Mouse (Mus musculus) layer of hippocampus, adult 9-11 months (tissue): ENCODE data around the gene Larp4.

Experiments
- DNase-seq: peaks from one replicate; pipeline ENCODE4 v3.0.0; 2022

The Larp4 gene

DNA sequence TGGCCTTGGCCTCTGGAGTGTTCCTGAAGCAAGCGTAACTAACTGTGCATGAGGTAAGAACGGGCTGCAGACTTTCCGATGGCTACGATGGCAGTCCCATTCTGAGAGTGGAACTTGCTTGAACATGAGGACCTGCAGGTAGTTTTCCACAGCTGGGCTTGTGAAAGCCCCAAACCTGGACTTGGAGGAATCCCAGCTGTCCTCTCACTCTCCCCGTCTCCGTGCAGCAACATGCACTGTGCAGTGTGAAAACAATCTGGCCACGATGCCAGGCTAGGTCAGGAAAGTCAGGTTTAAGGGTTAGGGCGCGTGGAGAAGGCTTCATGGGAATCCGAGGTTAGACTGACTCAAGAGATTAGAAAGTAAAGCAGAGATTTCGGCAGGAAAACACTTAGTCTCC, 89.0 kb downstream of the Larp4 start:
- no peak for DNase-seq

DNA sequence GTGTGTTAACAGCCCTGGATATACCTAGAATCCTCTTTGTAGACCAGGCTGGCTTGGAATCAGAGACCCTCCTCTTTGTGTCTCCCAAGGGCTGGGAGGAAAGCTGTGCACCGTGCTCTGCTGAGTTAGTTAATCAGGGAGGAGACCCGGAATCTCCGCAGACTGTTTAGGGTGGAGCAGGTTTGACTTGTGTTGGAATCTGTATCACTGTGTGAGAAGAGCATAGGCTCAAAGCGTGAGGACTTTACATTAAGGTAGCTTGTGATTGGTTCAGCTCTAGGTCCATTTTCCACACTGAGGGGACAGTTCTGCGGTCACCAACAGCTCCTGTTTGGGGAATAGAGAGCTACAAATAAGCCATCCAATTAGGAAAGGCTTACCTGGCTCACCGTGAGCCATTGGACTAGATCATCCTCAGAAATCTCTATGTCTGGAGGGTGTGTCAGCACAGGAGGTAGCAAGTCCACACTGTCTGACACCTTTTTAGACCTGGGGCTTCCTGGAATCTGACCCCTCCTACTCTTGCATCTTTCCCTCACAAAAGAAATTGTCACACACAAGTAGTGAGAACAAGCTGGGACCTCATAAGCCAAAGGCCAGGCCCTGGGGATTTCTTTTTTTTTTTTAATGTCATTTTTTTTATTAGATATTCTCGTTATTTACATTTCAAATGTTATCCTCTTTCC, 89.9 kb downstream of the Larp4 start:
- DNase-seq = no peak

DNA sequence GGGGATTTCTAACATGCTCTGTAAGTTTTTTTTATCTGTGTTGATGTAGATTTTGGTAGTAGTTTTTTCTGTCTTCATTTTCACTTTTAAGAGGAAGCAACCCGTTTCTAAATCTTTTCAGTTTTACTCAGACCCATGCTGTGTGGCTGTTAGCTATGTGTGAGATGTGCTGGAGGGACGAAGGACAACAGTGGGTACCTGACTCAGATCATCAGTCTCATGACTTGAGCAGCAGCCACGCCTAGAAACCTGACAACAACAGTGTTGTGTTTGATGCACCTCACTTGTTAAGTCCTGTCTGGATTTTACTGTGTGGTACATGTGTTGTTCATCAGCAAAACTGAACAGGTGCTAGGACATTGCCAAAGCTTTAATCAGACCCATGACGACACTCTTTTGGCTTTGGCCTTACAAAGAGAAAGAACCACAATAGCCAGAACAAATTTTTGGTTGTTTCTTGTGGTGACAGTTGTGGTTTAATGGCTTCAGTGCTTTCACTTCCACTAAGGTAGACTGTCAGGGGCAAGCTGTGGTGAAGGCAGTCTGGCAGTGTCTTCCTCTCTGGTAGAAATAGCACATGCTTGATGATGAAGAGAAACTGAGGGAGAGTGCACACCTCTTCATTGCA, 90.8 kb downstream of the Larp4 start:
- no peak for DNase-seq

DNA sequence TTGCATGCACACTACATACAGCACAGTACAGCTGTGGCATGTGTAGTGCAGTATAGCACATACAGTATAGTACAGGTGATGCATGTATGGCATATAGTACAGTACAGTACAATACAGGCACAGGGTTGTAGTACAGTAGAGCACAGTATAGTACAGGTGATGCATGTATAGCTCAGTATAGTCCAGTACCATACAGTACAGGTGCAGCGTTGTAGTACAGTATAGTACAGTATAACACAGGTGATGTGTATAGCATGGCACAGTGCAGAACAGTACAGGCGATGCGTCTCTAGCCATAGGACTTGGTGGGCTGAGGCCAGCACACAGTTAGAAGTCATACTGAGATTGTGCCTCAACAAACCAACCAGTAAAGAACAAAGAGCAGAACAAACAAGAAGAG, 91.5 kb downstream of the Larp4 start:
- DNase-seq = no peak

DNA sequence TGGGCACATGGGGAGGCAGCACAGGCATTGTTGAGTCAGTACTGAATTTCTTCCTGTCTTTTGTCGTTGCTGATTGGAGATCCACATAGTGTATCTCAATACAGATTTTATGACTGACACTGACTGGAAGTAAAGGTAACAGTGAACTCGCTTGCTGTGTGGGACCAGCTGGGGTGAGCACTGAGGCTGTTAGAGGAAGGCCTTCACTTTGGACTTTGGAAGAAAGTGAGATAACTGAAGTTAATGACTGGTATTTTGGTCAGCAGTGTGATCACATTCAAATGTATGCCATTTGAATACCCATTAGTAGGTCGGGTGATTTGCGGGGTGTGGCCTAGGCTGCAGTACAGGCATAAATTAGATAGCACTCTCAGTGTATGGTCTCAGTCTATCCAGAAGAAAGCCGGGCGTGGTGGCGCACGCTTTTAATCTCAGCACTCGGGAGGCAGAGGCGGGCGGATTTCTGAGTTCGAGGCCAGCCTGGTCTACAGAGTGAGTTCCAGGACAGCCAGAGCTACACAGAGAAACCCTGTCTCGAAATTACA, 93.4 kb downstream of the Larp4 start:
- DNase-seq = no peak
